Mouse (Mus musculus): ENCODE measurements around the gene Oxsm. TPM values are rescaled to one million over a fixed set of nuclear protein-coding genes. Genes with fewer than 3 reads are reported as not detected.

Gene Oxsm
- total RNA-seq, 1 experiment from 2014 or later: 28.1 TPM

- no peak for DNase-seq
Measured at GRCm38 (mm10) chr14:16242193-16242815, 7.3 kb downstream of the Oxsm start.

GRCm38 (mm10) chr14:16236466-16236865, 13.1 kb downstream of the Oxsm start:
- no peak for DNase-seq

GRCm38 (mm10) chr14:16233515-16233914, 16.1 kb downstream of the Oxsm start:
- DNase-seq: no peak

- no peak for DNase-seq
Measured at GRCm38 (mm10) chr14:16230581-16230980, 19.0 kb downstream of the Oxsm start.

- no peak for DNase-seq
Measured at GRCm38 (mm10) chr14:16229395-16229794, 20.2 kb downstream of the Oxsm start.

- DNase-seq: no peak
Measured at GRCm38 (mm10) chr14:16219015-16219414, 30.6 kb downstream of the Oxsm start.

GRCm38 (mm10) chr14:16207722-16208121, 41.9 kb downstream of the Oxsm start:
- DNase-seq: no peak

- DNase-seq: no peak
Measured at GRCm38 (mm10) chr14:16201673-16202072, 47.9 kb downstream of the Oxsm start.

- DNase-seq: peak; percentile 4
Measured at GRCm38 (mm10) chr14:16200969-16201638, 48.5 kb downstream of the Oxsm start.

GRCm38 (mm10) chr14:16200220-16200912, 49.2 kb downstream of the Oxsm start:
- no peak for DNase-seq

GRCm38 (mm10) chr14:16196518-16196917, 53.1 kb downstream of the Oxsm start:
- DNase-seq: no peak

- no peak for DNase-seq
Measured at GRCm38 (mm10) chr14:16195486-16195885, 54.1 kb downstream of the Oxsm start.

GRCm38 (mm10) chr14:16194125-16194524, 55.5 kb downstream of the Oxsm start:
- no peak for DNase-seq

GRCm38 (mm10) chr14:16189142-16189541, 60.5 kb downstream of the Oxsm start:
- DNase-seq: no peak

Other genes with a start within 250 kb of the Oxsm start
- 49.7 and 59.2 TPM in 2 replicates for gene Ngly1, start 528 bp downstream of the Oxsm start, total RNA-seq (2021)
- gene Top2b, start 115.4 kb upstream of the Oxsm start, total RNA-seq (2021): 97.3 and 97.4 TPM in 2 replicates

All from adrenal gland, postnatal 25 days (tissue).